Mouse (Mus musculus) lung, postnatal 25 days (tissue): Measurements from ENCODE around the gene Otud7a.
A peak's percentile ranks its signal among the peaks of the same experiment; 100 is the strongest.

Experiments
- DNase-seq: peaks from one replicate; pipeline ENCODE4 v3.0.0; 2022; ENCODE audit warnings: low spot score

Gene Otud7a

DNA sequence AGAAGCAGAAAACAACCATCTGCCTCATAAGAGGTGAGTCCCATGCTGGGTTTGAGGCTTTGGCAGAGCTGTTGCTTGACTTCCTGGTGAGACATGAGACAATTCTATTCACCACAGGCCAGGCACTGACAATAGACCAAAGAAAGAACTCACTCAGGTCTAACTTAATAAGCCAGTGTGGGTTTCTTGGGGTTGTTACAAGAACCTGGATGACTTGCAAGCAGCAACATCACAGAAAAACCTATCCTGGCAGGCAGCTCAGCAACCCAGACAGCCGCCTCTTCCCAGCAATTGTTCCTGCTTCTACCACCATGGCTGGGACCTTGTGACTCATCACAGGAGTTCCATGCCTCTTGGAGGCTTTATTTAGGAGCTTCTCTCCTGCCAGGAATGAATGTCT is 329.7 kb downstream of the Otud7a start:
- DNase-seq: no peak

- no peak for DNase-seq
Observed at GRCm38 (mm10) chr7:63777328-63777727, 332.8 kb downstream of the Otud7a start.

DNA sequence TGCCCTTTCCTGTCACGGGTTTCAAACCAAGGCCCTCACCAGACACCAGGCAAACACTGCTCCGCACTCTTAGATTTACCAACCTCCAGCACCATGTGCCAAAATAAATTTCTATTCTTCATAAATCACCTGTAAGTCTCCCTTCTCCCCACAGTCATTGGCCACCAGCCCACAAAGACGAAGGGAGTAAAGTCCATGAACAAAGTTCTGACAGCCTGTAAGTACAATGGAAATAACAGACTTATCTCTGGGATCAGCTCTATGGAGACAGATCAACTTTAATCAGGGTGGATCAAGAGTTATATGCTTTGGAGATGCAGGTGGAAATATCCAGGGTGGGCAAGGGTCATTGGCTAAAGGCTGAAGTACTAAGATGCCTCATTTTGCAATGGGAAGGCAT is 336.3 kb downstream of the Otud7a start:
- DNase-seq: no peak

DNA sequence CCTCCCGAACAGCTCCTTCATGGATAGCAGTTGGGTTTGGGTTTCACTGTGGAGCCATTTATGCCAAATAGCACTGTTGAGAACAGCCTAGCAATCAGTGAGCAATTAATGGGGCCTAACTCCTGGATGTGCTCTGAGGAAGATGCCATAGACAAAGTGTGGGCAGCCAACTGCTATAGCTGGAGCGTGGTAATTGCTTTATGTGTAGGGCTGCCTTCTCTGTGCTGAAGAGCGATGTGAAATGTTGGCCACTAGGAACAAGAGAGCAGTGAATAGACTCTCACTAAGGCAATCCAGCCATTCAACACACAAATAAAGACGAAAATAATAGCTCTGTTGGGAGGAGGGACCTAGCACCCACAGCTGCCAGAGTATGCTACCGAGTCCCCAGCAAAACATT is 345.2 kb downstream of the Otud7a start:
- no peak for DNase-seq

DNA sequence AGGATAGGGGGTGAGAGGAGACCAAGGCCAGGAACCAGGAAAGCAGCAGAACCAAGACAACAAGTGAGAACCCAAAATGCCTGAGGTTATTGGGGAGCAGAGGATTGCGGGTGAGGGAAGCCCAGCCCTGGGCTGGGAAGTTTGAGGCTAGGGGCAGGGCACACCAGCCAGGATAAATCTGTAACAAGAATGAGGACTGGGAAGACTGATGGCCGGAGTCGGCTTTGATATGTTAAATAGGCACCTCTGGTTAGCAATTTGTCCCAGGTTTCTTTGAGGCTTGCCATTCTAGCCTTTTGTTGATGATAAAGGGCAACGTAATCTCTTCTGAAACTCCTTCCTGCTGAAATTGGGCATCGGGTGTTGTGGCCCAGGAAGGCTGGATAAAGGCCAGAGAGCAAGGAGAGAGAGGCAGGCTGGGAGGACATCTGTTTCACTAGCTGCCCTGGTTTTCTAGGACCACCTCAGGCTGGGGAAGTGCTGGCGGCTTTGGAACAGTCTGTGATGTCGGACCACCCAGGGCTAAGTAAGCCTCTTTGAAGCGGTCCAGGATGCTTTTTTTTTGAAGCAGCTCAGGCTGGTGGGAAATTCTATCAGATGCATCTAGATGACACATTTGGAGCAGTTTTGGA is 351.6 kb downstream of the Otud7a start:
- DNase-seq: no peak

GRCm38 (mm10) chr7:63798446-63798845 is 353.9 kb downstream of the Otud7a start:
- DNase-seq: no peak

DNA sequence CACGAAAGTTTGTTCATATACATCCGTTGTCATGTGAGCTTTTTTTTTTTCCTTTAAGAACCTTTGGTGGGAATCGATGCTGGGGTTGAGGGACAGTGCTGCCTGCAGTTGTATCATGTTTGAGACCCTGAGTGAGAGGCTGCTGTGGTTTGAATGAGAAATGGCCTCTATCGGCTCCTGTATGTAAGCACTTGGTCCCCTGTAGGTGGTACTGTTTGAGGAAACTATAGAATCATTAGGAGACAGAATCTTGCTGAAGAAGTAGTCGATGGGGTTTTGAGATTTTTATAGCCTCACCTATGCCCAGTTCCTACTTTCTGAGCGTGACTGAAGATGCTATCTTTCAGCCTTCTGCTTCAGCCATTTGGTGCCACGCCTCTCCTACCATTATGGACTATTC is 354.8 kb downstream of the Otud7a start:
- DNase-seq: no peak

GRCm38 (mm10) chr7:63802751-63803150 is 358.2 kb downstream of the Otud7a start:
- peak; percentile 40 for DNase-seq
